Mouse (Mus musculus): ENCODE results near the gene Cadm1. TPM values are rescaled to one million over a fixed set of nuclear protein-coding genes. Genes with fewer than 3 reads are reported as not detected.

The Cadm1 gene
- total RNA-seq, 2 experiments from 2014 or later, result 2.3 to 3.2 TPM

DNA sequence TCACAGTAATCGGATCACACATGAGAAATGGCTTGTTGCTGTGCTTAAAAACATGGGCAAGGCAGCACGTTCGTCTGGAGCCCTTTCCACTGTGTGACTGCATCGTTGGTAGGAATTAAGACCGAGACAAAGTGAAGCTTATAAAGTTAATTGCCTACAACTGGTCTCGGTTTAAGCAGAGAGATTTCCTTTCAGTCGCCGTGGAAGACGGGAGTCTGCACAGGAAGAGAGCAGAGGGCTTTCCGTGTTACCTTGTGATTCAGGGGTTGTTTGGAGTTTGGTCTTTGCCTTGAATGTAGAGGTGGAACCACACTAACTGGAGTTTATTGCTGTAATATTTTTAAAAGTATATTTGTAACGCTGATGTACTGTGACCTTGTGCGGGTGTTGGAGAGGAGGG lies 15.7 kb downstream of the Cadm1 start:
- no peak for DNase-seq
- intact Hi-C loops (cut with DNase I), result no loop called here

GRCm38 (mm10) chr9:47548402-47548801 lies 18.4 kb downstream of the Cadm1 start:
- intact Hi-C loops (cut with DNase I), result no loop called here
- DNase-seq, result no peak

GRCm38 (mm10) chr9:47548916-47549315 lies 18.9 kb downstream of the Cadm1 start:
- intact Hi-C loops (cut with DNase I), result no loop called here
- no peak for DNase-seq

DNA sequence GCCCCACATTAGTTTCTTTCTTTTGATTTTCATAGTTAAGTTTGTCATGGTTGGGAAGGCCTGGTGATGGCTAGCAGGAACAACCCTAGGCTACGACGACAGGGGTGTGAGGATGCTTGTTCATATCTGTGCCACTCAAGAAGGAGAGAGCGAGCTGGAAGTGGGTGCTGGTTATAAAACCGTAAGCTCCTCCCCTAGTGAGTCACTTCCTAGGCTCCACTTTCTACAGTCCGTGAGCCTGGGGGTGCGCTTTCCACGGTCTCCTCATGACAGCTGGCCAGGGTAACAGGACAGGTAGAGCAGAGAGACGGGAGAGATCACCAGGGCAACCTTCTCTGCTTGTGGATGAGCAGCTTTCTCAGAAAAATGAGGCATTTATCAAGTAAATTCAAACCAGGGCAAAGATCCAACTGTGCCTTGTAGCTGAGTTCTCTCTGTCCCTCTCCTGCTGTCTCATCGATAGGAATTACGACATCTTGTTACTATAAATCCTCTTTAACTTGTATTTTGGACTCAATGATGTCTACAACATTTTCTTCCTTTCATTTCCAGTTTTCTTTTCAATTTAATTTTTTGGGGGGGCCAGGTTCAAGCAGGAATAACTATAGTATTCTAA lies 23.1 kb downstream of the Cadm1 start:
- intact Hi-C loops (cut with DNase I), result no loop called here
- DNase-seq, result no peak

GRCm38 (mm10) chr9:47560726-47561125 lies 30.8 kb downstream of the Cadm1 start:
- intact Hi-C loops (cut with DNase I), result no loop called here
- DNase-seq, result no peak

DNA sequence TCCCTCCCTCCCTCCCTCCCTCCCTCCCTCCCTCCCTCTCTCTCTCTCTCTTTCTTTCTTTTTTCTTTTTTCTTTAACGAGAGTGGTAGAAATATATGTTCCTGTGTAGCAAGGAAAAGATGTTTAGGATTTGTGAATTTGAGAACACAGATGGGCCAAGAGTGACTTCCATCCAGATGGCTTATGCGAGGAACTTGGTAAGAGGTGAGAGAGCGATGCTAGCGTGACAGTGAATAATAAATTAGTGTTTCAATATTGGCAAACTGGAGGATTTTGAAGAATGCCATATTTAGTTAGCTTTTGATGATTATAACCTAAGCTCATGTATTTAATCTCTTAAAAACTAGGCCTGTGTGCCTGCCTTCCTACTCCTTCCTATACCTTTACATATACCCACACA lies 31.6 kb downstream of the Cadm1 start:
- intact Hi-C loops (cut with DNase I), result no loop called here
- DNase-seq, result no peak

DNA sequence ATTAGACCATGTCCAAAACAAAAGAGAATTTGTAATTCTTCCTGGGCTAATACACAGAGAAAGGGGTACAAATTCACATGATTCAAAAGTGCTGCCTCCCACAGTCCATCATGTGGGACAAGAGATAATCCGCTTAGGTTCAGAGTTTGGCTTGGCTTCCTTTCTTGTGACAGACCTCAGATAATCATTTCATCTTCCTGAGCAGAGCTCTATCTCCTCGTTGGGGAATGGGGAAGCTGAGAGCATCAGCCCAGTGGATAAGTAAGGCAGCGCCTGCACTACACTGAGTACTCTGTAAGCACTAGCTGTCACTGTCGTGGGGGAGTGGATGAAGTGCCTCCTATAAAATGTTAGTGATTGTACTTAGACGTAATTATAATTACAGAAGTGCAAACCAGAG lies 35.1 kb downstream of the Cadm1 start:
- DNase-seq, result no peak
- intact Hi-C loops (cut with DNase I), result no loop called here

DNA sequence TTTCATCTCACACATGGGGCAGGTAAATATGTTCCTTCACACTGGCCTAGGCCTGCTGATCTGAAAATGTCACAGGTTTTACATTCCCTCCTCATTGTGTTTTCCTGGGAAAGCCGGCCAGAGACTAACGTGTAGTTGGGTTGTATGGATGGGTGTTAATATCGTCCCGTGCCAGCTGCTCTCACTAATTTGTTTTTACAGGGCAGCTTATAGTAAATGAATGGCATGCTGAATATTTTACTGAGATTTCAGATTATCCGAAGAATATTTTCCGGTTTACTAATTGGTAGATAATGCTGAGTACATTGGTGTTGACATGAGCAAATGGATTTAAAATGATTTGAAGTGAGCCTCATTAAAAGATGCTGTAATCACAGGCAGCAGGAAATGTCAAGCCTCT lies 37.9 kb downstream of the Cadm1 start:
- intact Hi-C loops (cut with DNase I), result no loop called here
- DNase-seq, result no peak

DNA sequence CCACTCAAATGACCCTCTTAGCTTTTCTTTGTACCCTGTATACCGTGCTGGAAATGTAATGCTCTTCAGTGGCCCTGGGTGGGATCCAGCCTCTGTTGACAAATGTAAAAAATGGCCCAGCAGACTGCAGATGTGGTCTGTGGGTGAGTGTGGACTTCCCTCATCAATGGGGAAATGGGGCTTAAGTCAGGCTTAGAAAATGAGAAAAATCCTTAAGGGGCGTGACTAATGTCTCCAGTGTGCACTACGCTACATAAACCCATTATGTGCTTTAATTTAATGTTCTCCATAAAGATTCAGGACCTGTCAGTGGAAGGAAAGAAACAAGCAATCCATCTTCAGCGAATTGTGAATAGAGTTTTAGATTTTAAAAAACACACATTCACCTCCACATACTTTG lies 40.2 kb downstream of the Cadm1 start:
- intact Hi-C loops (cut with DNase I), result no loop called here
- no peak for DNase-seq

GRCm38 (mm10) chr9:47571461-47571860 lies 41.5 kb downstream of the Cadm1 start:
- intact Hi-C loops (cut with DNase I), result no loop called here
- no peak for DNase-seq

GRCm38 (mm10) chr9:47572132-47572531 lies 42.2 kb downstream of the Cadm1 start:
- intact Hi-C loops (cut with DNase I), result no loop called here
- DNase-seq, result no peak

DNA sequence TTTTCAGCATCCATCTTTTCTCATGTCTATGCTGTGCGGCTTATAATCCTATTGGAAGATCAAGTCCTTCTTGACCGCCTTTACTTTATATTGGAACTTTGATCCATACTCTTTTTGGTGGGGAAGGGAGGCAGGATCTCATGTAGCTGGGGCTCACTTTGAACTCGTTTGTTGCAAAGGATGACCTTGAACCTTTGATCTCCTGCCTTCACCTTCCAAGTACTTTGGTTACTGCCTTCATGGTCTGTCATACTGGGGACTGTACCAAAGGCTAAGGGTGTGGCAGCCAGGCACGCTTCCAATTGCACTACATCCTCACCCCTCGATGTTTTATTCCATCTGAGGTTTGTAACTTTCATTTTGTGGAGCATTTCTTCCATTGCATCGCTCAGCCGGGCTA lies 43.5 kb downstream of the Cadm1 start:
- no peak for DNase-seq
- intact Hi-C loops (cut with DNase I), result no loop called here

- intact Hi-C loops (cut with DNase I), result no loop called here
Measured at GRCm38 (mm10) chr9:47574710-47575414, 44.9 kb downstream of the Cadm1 start.

GRCm38 (mm10) chr9:47575764-47576163 lies 45.8 kb downstream of the Cadm1 start:
- intact Hi-C loops (cut with DNase I), result no loop called here
- no peak for DNase-seq

More at GRCm38 (mm10) chr9:47574710-47575414, 44.9 kb downstream of the Cadm1 start:
- no peak for DNase-seq

GRCm38 (mm10) chr9:47579464-47579863 lies 49.5 kb downstream of the Cadm1 start:
- no peak for DNase-seq

DNA sequence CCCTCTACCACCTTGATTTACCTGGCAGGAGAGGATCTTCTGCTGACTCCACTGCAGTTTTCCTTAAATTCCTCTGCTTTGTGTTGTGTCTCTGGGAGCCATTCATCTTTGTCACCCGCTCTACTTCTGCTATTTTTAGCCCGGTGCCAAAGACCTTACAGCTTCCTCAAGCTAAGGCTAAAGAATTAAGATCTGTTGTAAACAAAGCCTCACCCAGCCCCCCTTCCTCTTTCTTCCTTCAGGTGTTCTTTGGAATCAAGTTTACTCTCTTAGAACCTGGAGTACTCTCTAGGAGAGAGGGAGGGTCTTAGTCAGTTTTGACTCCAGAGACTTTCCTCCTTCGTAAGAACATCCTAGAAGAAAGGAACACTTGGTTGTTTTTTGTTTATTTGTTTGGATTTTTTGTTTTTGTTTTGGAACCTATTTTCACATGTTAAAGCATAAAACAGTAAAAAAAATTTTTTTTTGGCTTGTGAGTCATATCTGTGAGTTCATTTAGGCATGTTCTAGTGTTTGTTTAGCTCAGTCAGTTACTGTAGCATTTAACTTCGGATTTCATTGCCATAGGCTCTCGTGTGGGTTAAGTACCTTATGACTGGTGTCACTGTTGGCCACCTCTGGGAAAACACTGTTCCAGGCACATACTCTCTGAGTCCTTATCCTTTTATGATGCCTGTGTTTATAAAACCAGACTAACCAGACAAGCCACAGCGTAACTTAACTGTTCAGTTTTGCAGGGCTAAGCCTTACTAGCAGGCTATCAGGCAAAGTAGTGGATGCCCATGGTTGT lies 51.8 kb downstream of the Cadm1 start:
- DNase-seq, result no peak
- intact Hi-C loops (cut with DNase I), result no loop called here

More at GRCm38 (mm10) chr9:47579464-47579863, 49.5 kb downstream of the Cadm1 start:
- intact Hi-C loops (cut with DNase I), result no loop called here

DNA sequence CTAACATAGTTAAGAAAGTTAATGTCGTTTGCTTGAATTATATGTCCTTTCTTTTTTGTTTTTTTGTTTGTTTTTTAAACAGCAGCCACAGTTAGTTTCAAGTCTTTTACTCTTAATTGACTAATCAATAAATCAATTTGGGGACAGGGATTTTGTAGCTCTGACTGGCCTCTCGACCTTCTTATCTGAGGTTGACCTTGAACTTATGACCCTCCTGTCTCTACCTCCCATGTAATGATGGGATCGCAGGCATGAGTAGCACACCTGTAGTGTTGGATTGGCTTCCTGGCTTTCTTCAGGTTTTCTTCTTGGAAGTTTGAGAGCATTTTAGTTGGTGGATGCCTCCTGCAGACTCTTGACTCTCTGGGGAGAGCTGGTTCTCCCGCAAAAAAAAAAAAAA lies 53.3 kb downstream of the Cadm1 start:
- intact Hi-C loops (cut with DNase I), result no loop called here
- DNase-seq, result no peak

DNA sequence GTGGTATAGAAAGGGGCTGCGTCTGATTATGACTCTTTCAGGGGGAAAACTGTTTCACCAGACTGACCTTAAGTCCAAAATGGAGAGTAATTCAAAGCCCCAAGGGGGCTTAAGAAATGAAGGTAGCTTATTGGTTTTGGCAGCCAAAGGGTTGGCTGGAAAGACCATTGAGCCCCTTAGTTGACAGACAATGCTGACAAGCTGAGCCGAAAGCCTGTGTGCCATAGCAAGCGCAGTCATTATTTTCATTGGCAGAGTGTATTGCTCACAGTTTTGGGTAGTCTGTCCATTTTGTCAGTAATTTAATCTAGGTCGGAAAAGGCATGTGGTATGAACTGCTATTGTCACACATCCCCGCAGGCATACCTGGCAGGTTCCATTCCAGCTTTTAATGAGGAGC lies 56.2 kb downstream of the Cadm1 start:
- DNase-seq, result no peak
- intact Hi-C loops (cut with DNase I), result no loop called here

DNA sequence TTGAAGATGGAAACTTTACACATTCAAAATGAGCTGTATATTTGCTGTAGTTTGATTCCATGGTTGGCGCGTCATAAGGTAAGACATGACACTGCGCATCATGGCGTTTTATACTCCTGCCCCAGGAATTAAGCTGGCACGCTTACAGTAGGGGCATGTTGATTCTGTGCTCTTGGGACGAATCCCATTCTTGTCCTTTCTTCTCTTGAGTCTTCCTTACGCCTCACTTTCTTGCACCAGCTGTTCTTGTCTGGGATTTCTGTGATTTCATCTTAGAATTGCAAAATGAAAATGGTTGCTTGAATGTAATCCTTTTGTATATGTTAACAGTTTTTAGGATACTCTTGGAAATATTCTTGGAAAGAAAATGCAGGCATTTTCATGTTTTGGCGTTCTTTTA lies 56.9 kb downstream of the Cadm1 start:
- no peak for DNase-seq
- intact Hi-C loops (cut with DNase I), result no loop called here

GRCm38 (mm10) chr9:47587577-47588194 lies 57.7 kb downstream of the Cadm1 start:
- no peak for DNase-seq
- intact Hi-C loops (cut with DNase I), result no loop called here

DNA sequence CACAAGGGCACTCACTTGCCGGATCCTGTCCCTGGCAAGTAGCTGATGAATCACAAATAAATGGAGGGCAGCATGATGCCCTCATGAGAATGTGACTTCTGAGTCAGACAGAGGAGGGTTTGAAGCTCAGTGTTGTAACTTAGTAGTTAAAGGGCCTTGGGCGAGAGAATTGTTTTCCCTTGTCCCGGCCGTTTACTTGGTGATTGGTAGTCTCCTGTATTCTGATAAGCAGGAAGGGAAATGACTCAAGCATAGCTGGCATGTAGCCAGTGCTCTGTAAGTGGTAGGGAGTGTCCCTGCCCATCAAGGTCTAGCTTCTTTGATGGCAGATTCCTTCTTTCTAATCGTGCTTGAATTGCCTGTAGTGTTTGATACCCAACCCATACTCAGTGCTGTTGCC lies 59.9 kb downstream of the Cadm1 start:
- no peak for DNase-seq
- intact Hi-C loops (cut with DNase I), result no loop called here
